Mouse (Mus musculus): Measurements from ENCODE around the gene Draxin.

Draxin gene

DNA sequence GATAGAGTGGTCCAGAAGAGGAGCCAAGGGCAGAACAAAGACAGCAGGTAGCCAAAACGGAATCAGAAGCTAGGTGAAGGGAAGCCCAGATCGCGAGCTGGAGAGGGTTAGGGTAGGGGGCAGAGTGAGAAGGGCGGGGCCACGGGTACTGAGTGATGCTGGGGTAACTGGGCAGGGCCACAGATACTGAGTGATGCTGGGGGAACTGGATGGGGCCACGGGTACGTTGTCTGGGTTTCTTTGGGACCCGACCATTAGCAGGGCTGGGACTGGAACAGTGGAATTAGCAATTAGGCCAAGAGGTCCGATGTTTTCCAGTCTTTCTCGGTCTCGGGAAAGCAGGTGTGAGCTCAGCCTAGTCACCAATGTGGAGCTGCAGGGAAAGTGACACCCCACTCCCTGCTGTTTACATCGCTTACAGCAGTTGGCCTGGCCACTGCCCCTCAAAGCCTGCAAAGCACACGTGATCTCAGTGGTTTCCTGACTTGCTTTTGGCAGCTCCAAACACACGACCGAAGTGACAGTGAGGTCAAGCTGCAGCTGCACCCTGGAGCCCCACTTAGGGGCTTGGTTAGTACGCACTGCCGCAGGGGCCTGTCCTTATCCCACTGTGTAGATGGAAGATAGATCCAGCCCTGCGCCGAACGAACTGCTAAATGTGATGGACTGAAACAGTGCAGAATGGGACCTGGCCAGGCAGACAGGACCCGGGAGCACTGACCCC lies 47.2 kb downstream of the Draxin start:
- DNase-seq (ENCODE audit: low read depth, low spot score) = no peak

GRCm38 (mm10) chr4:148082257-148083044 lies 48.0 kb downstream of the Draxin start:
- peak; percentile 61 for DNase-seq (ENCODE audit: low read depth, low spot score)

- no peak for DNase-seq (ENCODE audit: low read depth, low spot score)
These were observed 49.3 kb downstream of the Draxin start for GRCm38 (mm10) chr4:148081201-148081600.

GRCm38 (mm10) chr4:148080597-148080973 lies 49.9 kb downstream of the Draxin start:
- DNase-seq (ENCODE audit: low read depth, low spot score) = no peak

DNA sequence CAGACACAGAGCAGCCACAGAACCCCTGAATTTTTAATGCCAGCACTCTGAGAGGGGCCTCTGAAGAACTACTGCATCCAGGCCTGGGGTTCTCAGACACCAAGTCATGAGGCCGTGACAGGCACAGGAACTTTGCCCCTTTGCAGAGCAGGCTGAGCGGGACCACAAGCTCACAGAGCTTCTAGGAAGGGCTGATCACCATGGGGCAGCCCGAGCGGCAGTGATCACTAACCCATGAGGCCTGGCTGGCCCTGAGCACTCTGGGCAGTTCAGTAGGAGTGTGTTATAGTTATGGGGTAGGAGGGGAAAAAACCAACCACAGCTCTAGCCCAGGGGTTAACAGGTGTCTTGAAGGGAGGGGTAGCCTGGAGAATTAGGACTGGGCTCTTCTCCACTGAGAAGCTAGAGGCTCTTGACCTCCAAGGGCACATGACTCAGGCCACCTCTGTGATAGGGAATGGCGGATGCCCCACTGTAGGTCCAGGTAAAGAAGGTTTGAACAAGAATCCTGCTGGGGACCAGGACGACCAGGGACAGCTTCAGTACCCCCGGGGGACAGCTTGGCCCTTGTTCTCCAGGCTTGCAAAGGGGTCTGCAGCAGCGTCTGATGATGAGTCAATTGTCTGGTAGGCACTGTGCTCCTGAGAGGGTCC lies 50.4 kb downstream of the Draxin start:
- DNase-seq (ENCODE audit: low read depth, low spot score) = no peak

DNA sequence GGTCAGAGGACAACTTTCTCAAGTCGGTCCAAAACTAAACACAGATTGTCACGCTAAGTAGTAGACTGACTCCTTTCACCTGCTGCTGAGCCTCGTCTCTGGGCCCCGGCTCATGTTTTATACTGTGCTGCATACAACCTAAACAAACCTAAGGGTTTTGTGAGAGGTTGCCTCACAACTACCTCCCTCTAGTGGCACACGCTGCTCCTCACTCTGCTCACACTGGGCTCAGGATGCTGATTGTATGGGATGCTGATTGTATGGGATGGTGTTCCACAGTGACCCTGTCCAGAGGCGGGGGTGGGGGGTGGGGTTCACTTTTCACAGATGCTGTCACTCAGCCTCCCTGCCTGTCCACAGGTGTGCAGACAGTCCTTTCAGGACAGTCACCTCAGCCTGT lies 51.3 kb downstream of the Draxin start:
- DNase-seq (ENCODE audit: low read depth, low spot score) = no peak

DNA sequence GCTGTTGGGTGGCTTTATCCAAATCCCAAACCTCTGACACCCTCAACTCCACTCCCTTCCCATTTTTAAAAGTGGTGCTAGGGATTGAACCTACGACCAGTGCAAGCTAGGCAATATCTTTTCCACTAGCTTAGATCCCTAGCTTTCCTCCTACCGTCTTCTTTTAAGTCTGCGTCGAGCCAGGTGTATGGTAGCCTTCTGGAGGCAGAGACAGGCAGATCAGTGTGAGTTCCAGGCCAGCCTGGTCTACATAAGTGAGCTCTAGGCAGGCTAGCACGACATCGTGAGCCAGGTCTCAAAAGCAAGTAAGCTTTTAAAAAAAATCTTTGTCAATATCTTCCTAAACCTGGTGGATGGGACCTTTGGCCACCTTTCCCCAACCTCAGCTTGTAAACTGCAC lies 54.6 kb downstream of the Draxin start:
- no peak for DNase-seq (ENCODE audit: low read depth, low spot score)

- no peak for DNase-seq (ENCODE audit: low read depth, low spot score)
These were observed 55.2 kb downstream of the Draxin start for GRCm38 (mm10) chr4:148075259-148075658.

DNA sequence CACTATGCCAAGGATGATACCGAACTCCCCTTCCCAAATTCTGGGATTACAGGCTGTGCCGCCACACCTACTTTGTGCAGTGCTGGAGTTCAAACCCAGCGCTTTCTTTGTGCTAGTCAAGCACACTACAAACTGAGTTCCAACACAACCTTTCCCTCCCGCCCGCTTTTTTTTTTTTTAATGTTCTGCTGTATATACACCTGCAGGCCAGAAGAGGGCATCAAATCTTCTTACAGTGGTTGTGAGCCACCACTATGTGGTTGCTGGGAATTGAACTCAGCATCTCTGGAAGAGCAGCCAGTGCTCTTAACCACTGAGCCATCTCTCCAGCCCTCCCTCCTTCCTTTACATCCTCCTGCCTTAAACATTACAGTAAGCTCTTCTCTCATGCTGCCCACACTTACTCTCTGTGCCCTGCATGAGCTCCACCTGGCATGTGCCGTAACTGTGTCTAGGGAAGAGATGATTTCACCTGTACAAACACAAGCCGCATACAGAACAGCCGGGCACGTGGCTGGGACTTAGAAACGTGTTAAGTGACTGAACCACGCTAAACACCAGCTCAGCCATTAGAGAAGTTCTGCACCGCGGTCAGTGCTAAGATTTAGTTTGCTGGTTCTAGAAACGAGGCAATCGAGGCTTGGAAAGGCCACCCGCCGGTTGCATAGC lies 55.8 kb downstream of the Draxin start:
- DNase-seq (ENCODE audit: low read depth, low spot score) = no peak

- no peak for DNase-seq (ENCODE audit: low read depth, low spot score)
These were observed 59.0 kb downstream of the Draxin start for GRCm38 (mm10) chr4:148071508-148071907.

GRCm38 (mm10) chr4:148069602-148070218 lies 60.8 kb downstream of the Draxin start:
- DNase-seq (ENCODE audit: low read depth, low spot score) = no peak

- no peak for DNase-seq (ENCODE audit: low read depth, low spot score)
These were observed 63.2 kb downstream of the Draxin start for GRCm38 (mm10) chr4:148067346-148067745.

GRCm38 (mm10) chr4:148066401-148066744 lies 64.1 kb downstream of the Draxin start:
- DNase-seq (ENCODE audit: low read depth, low spot score) = no peak

GRCm38 (mm10) chr4:148065702-148066400 lies 64.6 kb downstream of the Draxin start:
- DNase-seq (ENCODE audit: low read depth, low spot score) = no peak

DNA sequence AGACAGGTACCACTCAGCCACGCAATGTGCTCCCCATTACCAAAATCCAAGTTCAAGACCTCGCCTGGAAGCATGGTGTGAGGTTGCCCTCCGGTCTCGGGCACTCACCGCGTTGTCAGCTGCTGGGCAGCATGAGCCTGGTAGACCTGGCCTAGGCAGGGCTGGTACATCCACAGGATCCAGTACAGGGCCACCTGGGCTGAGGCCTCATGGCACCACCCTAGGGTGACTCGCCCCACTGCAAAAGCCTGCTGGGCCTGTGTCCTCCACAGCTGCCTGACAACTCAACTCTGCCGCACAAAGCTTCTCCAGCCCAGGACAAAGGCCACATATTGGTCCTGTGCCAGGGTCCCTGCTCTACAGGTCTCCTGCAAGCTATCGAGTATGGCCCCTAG lies 69.4 kb downstream of the Draxin start:
- no peak for DNase-seq (ENCODE audit: low read depth, low spot score)

DNA sequence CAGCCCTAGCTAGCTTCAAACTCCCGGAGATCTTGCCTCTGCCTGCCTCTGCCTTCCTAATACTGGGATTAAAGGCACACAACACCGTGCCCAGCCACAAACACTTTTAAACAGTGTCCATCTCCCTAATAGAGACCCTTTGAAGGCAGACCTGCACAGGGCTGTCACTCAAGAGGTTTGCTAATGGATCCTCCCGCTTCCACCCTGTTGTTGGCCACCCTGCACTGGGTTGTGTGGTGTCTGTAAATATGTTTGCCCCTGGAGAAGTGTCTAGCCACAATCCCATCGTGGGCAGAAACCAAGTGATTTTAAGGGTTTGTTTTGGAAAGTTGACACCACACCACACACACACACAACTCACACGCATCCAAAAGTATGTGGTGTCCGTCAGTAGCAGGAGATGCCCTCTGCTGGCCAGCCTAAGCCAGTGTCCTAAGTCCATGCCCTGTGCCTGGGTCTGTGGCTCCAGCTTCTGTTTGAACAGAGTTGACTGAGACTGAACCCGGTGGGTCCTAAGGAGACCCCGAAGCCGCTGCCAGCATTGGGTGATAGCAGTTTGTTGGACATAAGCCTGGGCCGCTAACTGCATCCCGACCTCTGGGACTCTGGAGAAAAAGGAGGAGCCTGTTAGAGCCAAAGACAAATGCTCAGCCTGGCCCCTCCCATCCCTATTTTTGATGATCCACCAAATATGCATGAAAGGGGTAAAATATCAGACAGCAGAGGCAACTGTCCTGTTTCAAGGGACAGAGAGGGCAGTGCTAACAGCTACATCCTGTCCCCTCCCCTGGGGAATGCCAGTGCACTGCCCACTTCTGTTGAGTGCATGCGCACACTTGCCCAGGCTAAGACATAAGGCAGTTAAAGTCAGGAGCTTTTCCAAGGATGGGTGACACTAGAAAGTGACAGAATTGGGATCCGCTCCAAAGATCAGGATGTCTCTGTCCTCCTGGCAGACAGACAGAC lies 70.1 kb downstream of the Draxin start:
- DNase-seq (ENCODE audit: low read depth, low spot score) = no peak

GRCm38 (mm10) chr4:148058993-148059392 lies 71.5 kb downstream of the Draxin start:
- no peak for DNase-seq (ENCODE audit: low read depth, low spot score)

DNA sequence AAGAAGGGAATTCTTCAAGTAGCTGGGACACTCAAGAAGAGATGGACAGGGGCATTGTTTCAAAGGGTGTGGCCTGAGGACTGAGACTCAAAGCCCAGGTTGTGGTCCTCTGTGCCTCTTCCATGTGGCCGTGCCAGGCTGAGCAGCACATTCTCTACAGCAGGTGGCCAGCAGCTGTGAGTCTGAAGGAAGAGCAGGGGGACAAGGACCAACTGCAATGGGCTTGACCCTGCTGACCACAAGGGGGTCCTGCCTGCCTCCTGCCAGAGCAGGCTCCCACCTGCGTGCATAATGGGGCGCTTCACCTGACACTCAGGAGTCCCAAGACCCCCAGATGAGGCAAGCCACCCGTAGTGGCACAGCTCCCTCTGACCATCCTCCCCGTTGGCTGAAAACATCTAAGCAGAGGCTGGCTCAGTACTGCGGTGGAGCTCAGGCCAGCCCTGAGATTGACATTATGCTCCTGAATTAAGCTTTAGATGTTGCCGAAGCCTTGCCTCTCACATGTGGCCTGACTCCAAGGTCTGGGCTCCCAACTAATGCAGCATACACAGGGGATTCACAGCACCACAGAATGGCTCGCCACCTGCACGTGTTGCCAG lies 72.2 kb downstream of the Draxin start:
- no peak for DNase-seq (ENCODE audit: low read depth, low spot score)

GRCm38 (mm10) chr4:148057661-148058209 lies 72.8 kb downstream of the Draxin start:
- no peak for DNase-seq (ENCODE audit: low read depth, low spot score)
